Mouse (Mus musculus) mesoderm, embryonic 11.5 days (tissue): ENCODE data around the gene Rspo4.

Experiments
- DNase-seq: peaks from one replicate; pipeline ENCODE4 v3.0.0-alpha.2; 2012; ENCODE audit warnings: low read depth, low spot score

Rspo4 gene

DNA sequence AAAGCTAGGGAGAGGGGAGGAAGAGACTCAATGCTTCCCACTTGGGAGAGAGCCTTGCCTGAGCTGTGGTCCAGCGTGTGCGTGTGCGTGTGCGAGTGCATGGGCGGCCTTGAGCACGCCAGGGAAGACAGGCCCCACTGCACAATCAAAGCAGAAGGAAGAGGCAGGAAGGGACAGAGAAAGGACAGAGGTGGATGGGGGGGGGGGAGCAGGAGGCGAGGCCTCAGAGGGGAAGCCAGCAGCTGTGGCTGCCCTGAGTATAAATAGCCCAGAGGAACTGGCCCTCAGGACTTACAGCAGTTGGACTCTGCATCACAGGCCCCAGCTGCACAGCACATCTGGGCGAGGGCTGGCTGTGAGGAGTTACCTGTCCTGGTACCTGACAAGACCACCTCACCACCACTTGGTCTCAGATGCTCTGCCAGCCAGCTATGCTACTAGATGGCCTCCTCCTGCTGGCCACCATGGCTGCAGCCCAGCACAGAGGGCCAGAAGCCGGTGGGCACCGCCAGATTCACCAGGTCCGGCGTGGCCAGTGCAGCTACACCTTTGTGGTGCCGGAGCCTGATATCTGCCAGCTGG lies 68.3 kb downstream of the Rspo4 start, which contains the start of gene Angpt4:
Angpt4 (plus strand) TSS at position 292 of the 582 bp plus-strand sequence.
- no peak for DNase-seq

DNA sequence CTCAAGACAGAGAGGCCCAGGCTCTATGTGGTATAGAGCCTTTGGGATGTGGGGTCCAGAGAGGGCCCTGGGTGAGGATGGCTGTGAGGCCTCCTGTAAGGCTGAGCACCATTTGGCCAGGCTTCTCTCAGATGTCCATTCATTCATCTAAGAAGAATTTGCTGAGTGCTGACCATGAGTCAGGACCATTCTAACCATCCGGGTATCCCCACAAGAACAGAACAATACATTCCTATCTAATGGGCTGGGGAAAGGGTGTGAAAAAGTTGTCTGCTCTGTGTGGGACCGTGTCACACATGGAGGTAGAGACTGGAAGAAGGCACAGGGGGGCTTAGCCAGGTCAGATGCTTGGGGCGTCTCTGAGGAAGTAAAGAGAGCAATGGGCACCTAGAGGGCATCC lies 69.0 kb downstream of the Rspo4 start:
- DNase-seq = no peak

DNA sequence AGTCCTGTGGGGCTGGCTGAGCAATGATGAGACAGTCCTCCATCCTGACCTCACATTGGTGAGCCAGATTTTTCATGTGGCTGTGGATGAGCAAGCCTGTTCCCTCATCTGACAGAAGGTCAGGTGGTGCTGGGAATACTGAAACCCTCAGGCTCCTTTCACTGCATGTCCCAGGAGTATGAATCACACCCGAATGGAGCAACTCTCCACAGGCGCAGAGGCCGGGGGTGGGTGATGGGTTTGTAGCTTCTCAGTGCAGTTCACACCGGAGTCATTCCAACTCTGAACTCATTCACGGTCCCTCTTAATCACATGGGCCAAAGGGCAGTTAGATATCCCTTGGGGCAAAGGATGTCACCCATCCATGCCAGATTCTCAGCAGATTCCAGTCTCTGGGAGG lies 71.4 kb downstream of the Rspo4 start:
- no peak for DNase-seq

DNA sequence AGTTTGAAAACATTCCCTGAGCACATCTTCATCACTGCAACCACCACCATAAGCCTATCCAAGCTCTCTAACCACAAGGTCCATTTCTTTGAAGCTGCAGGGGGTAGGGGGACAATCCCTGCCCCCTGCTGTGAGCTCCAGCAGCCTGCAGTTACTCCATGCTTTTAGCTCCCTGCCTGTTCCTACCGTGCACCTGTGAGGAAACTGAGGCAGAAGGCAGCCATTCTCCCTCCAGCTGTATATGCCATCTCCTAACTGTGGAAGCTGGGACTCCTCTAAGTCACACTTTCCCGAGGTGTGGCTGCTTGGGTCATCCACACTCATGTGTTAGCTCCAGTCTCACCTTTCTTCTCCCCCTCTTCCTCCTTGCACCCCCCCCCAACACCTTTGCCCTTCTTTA lies 72.4 kb downstream of the Rspo4 start:
- no peak for DNase-seq

DNA sequence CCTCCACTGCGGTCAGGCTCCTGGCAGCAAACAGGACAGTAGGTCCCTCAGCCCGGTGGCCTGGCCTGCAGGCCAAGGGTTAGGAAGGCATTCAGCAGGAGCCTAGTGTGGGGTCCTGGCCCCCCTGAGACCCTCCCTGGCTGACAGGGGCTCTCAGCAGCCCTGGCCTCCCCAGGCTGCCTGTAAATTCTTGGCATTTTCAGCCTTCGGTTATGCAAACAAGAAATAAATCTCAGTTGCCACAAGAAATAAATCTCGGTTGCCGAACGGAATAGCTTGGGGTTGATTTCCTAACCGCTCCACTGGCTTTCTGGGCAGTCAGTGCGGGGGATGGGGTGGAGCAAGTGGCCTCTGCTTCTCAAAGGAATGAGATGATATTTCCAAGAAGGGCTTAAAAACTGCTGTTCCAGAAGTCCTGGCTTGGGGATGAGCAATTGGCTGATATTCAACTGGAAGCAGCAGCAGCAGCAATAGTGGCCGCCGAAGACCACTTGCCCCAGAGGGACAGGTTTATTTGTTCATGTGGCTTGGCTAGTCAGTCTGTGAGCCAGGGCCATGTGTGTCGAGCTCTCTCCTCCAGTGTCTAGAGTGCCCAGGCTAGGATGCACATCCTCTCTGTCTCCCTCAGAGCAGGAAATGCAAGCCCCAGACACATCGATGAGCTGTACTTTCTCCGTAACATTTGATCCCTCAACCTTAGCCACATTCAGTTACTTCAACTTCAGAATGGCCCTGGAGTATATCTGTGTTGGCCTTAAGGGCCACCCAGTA lies 73.5 kb downstream of the Rspo4 start:
- DNase-seq = peak; percentile 77

DNA sequence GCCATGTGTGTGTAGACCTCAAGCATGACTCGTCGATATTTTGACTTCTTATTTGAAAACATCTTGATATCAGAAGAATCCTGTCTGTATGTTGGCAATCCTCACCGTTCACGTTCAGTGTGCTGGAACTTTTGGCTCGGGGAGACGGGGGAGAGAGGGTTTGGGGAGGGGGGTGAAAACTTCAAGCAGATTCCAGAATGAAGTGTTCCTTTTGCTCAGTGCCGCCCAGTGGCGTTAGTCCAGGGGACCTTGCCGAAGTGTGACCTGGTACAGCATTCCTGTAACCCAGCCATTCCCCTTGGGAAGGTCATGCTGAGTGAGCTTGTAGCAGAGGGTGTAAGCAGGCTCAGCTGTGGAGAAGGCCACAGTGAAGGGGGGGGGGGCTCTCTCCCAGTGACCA lies 76.4 kb downstream of the Rspo4 start:
- no peak for DNase-seq

DNA sequence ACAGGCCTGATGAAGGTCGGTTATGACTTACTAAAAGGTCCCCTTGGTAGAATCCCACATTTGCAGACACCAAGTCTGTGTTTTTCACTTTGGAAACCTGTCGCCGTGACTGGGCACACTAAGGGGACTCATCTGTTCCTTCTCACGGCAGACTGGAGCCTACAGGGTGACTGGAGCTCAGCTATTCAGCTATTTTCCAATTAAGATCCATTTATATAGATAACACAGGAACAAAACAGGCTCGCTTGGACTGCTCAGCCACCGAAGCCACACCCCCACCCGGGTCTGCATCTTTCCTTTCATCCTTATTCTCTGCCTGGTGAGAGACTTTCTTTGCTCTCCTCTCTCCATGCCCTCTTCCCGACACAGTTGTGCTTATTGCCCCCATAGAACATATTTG lies 78.3 kb downstream of the Rspo4 start:
- DNase-seq = no peak

DNA sequence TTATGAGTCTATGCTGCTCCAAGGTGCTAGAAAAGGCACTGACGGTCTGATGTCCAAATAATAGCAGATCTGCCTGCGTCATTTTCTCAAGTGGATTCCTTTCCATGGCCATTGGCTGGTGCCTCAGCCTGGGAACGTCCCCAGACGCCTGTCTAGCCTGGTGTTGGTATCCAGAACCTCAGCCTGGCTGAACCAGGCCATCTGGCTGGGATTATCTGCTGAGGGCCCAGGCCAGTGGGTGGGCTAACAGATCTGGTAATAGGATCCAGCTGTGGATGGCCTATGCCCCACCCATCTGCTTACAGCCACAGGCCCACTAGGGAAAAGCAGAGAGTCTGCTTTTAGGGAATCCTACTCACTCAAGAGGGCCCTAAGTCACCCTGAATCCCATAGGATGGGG lies 78.9 kb downstream of the Rspo4 start:
- peak; percentile 69 for DNase-seq
